Mouse (Mus musculus) layer of hippocampus, adult 9-11 months (tissue): ENCODE data around the gene Aph1a.
A peak's percentile ranks its signal among the peaks of the same experiment; 100 is the strongest.
"Not testable (repeated sequence)": the region's sequence is repeated elsewhere in the genome, so short reads cannot be mapped to it uniquely, and the experiment has no call there.

Experiments used
- DNase-seq: peaks from one replicate; pipeline ENCODE4 v3.0.0; 2022

Gene Aph1a

GRCm38 (mm10) chr3:95893606-95894316, at the start of gene Aph1a:
TSS of gene Aph1a (plus strand) at chr3:95893969.
- DNase-seq = peak; percentile 98

DNA sequence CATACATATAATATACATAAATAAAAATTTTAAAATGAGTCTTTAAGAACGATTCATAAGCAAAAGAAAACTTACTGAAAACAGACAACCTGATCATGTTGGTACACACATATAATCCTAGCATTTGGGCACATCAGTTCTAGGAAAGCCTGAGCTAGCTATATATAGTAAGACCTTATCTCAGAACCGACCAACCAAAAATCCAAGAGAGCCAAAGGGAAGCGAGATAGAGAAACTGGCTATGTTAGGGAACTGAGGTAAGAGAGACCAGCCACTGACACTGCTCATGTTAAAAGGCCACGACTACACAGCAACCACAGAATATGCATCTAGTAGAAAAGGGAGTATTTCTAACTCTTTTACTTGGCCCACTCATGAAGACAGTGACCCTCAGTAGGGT, 43.2 kb upstream of the Aph1a start:
- DNase-seq = no peak

DNA sequence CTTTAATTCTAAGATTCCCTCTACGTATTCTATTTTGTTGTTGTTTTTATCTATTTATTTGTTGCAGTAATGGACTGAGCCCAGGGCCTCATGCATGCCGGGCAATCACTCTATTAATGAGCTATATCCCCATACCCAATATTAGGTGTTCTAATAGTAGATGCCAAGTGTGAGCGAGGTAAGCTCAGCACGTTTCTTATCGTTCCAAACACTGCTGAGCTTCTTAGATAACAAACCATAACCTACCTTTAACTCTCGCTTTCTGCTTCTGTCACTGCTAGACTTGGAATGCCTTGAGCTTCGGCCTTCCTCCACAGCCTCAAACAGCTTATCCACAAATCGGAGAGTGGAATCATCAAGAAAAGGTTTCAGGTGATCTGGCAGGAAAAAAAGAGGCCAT, 42.5 kb upstream of the Aph1a start:
- DNase-seq = no peak

DNA sequence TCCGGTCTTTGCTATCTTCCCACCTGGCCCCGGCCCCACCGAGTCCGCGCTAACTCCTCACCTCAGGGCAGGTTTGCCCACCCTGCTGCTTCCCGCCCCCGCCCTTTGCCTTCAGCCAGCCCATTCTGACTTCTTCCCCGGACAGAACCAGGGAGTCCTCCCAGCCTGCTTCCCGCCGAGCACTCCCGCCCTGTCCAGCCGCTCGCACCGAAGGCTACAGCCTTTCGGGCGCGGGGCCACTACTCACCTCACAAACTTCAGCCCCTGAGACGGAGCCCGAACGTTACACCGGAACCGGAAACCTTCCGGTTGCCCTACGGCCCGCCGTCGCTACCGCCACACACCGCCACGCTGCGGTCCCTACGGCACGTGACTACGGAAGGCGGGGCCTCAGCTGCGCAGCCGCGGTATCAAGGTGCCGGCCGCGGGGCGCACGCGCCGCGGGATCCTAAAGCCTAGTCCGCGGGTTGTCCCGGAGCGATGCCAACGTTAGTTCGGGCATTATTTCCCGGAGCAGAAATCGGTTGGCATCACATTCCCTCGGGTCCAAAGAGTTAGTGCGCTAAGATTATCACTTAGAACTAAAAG, 38.2 kb upstream of the Aph1a start, which contains the start of gene Prpf3:
TSS of gene Prpf3 (minus strand) at position 384 of the 588 bp plus-strand sequence.
- peak; percentile 94 for DNase-seq

- no peak for DNase-seq
Observed at GRCm38 (mm10) chr3:95856115-95856514, 37.7 kb upstream of the Aph1a start.

GRCm38 (mm10) chr3:95857050-95857449, 36.7 kb upstream of the Aph1a start:
- not testable (repeated sequence) for DNase-seq

GRCm38 (mm10) chr3:95858278-95858677, 35.5 kb upstream of the Aph1a start:
- DNase-seq = not testable (repeated sequence)

DNA sequence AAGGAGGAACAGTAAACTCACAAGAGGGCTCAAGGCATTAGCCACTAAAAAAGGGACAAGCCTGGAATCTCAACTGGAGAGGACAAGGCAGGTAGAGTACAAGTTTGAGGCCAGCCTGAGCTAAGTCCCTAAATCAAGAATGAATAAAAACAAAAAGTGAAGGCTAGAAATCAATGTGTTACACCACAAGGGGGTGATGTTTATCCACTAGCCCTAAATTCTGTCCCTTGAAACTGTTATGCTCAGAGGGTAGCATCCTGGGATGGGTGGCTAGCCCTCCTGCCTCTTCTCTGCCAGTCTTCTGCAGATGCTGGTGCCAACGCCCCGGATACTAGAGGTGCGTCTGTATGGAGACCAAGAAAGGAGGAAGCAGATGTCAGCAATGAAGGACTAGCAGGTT, 33.4 kb upstream of the Aph1a start:
- DNase-seq = no peak

GRCm38 (mm10) chr3:95861216-95861615, 32.6 kb upstream of the Aph1a start:
- no peak for DNase-seq

- peak; percentile 72 for DNase-seq
Observed at GRCm38 (mm10) chr3:95861796-95862195, 32.0 kb upstream of the Aph1a start.

DNA sequence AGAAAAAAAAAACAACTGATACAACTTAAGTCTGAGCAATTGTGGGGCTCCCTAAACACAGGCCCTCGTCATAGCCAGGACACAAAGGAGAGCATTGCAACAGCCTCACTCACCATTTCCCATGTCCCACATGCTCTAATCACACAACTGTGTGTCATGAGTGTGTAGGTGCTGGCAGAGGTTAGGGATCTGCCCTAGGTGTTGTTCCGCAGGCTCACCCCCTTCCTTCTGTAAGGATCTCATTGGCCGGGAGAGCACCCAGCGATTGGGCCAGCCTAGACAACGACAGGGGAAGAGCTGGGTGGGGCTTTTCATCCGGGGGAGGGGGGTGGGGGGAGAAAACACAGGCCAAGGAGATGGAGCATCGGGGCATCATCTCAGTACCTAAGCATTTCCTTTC, 30.2 kb upstream of the Aph1a start:
- DNase-seq = no peak

GRCm38 (mm10) chr3:95865050-95865449, 28.7 kb upstream of the Aph1a start:
- peak; percentile 88 for DNase-seq

- DNase-seq = no peak
Observed at GRCm38 (mm10) chr3:95865571-95865970, 28.2 kb upstream of the Aph1a start.

GRCm38 (mm10) chr3:95866071-95866470, 27.7 kb upstream of the Aph1a start:
- DNase-seq = no peak

GRCm38 (mm10) chr3:95867408-95867807, 26.4 kb upstream of the Aph1a start:
- DNase-seq = no peak

- no peak for DNase-seq
Observed at GRCm38 (mm10) chr3:95870976-95871375, 22.8 kb upstream of the Aph1a start.

GRCm38 (mm10) chr3:95871392-95871867, 22.3 kb upstream of the Aph1a start, which contains the start of gene Mrps21:
TSS of gene Mrps21 (minus strand) at chr3:95871519.
- peak; percentile 87 for DNase-seq

DNA sequence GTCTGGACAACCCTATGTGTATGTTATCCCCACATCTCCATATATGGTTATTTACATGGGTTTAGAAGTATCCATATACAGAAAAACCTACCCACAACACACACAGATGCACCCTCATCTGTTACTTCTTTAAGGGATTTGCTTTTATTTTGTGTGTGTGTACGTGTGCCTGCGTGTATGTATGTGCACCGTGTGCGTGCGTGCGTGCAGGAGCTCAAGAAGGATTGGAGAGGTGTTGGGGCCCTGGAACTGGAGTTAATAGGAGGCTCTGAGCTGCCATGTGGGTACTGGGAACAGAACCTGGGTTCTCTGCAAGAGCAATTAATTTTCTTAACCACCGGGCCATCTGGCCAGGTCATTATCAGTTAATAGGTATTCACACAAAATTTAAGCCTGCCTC, 21.7 kb upstream of the Aph1a start:
- DNase-seq = no peak

- DNase-seq = no peak
Observed at GRCm38 (mm10) chr3:95879063-95879462, 14.7 kb upstream of the Aph1a start.

DNA sequence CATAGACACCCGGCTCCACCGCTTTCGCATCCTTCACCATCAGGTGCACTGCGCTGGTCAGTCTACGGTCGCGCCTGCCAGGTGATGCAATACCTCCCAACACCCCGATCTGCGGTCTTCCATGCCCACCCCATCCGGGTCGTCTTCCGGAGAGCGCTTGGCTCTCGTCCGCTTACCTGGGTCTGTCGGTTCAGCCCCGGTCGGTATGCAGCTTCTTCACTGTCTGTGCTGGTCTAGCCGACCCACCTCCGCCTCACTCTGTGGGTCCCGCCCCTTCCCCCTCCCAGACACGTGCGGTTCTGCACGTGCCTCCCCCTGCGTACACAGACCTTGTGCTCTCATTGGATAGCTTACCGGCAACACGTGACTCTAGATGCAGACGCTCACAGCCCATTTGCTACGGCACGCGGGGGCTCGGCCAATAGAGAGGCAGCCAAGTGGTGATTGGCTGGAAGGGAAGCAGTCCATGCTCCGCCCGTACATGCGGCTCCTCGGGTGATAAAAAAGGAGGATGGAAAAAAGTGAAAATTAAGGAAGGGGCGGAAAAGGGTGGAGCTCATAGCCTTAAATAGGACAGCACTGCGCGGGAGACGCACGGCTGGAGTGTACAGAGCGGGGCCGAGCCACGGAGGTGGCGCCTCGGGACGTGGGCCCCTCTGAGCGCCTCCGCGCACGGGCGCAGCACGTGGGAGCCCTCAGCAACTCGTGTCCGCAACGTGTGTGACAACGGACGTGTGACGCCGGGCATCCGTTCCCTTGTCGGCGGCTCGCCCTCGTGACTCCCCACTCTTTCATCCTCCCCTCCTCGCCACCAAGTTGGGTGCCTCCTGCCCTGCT, 11.6 kb upstream of the Aph1a start, which contains the start of gene Ciart:
TSS of gene Ciart (minus strand) at position 273 of the 837 bp plus-strand sequence.
- DNase-seq = peak; percentile 99

GRCm38 (mm10) chr3:95882816-95883425, 10.8 kb upstream of the Aph1a start:
- peak; percentile 87 for DNase-seq

DNA sequence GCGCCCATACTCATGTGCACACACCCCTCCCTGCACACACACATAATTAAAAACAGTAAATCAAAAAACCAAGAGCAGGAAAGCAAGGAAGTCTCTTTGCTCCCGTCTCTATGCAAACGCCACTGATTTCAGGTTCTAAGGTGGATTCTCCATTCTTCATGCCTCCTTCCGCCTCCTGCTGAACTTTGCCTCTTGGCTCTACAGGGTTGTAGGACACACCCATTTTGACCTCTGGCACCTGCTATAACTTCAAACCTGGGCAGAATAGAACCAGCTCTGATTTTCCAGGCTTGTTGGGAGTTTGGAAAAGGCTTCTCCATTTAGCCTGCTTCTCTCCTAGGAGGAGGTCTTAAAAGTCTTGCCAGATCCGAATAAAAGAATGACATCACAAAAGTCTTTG, 9.4 kb upstream of the Aph1a start:
- DNase-seq = no peak

DNA sequence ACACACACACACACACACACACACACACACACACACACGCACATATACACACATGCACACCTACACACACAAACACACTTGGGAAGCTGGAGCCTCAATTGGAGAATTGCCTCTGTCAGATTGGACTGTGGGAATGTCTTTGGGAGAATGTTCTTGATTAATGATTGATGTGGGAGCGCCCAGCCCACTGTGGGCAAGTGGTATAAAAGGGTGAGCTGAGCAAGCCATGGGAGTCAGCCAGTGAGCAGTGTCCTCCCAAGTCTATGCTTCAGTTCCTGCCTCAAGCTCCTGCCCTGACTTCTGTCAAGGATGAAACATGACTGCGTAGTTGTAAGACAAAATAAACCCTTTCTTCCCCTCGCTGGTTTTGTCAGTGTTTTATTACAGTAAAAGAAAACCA, 6.2 kb upstream of the Aph1a start:
- no peak for DNase-seq
